Mouse (Mus musculus): ENCODE results near the gene Vav3. TPM values are rescaled to one million over a fixed set of nuclear protein-coding genes. Genes with fewer than 3 reads are reported as not detected.

Vav3 gene
- total and polyA plus RNA-seq, 2 experiments from 2014 or later = 9.2 to 11.6 TPM

- Histone ChIP-seq H3K9me3 (ENCODE audit: low read length) (no peaks in the 10 kb centered on the region), H3K36me3 (ENCODE audit: insufficient read depth, low read length) (no peaks in the 10 kb centered on the region), H3K4me2 (ENCODE audit: low read depth, low read length, poor library complexity, severe bottlenecking) (no peak overlapping the region), H3K27me3 (ENCODE audit: insufficient read depth, low read length) (no peaks in the 10 kb centered on the region), H3K4me3 (ENCODE audit: low read depth, low read length) (no peak overlapping the region), H3K4me1 (ENCODE audit: insufficient read depth, low read length) (no peaks in the 10 kb centered on the region), H3K9ac (replicated peaks; ENCODE audit: low read length, poor library complexity, severe bottlenecking) (no peak overlapping the region), H3K27ac (ENCODE audit: low read depth, low read length) (no peak overlapping the region)
- 93% methylated on average over 3 of the region's 3 CpGs for WGBS
- ATAC-seq (ENCODE audit: low FRiP score) (no peak), DNase-seq (ENCODE audit: low spot score) (no peak)
- no peak for TF ChIP-seq CTCF (IDR thresholded peaks at IDR 0.05)
Measured at GRCm38 (mm10) chr3:109578347-109578746, 237.9 kb downstream of the Vav3 start.

DNA sequence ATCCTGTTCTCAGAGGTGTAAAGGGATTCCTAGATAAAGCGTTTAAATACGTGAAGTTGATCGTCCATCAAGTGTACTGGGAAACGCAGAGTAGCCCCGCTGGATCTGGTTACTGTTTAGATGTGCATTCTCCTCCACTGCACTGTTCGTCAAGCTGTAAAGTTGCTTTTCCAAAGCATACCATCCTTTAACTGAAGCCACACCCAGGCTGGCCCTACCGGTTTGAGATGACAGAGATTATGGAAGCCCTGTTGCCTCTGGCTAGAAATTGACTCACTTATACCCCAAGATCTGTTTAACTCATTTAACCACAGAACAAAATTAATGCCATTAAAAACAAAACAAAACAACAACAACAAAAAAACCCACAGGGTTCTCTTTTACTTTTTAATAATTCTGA is 238.5 kb downstream of the Vav3 start:
- no peak overlapping the region for H3K27ac ChIP-seq (ENCODE audit: low read depth, low read length)
- WGBS = 93% methylated on average over 7 of the region's 7 CpGs
- no peaks in the 10 kb centered on the region for H3K9me3 ChIP-seq (ENCODE audit: low read length)
- no peak for ATAC-seq (ENCODE audit: low FRiP score)
- no peak for TF ChIP-seq CTCF (IDR thresholded peaks at IDR 0.05)
- H3K4me1 ChIP-seq (ENCODE audit: insufficient read depth, low read length) = no peaks in the 10 kb centered on the region
- H3K4me3 ChIP-seq (ENCODE audit: low read depth, low read length) = no peak overlapping the region
- H3K9ac ChIP-seq (replicated peaks; ENCODE audit: low read length, poor library complexity, severe bottlenecking) = no peak overlapping the region
- no peak overlapping the region for H3K4me2 ChIP-seq (ENCODE audit: low read depth, low read length, poor library complexity, severe bottlenecking)
- H3K36me3 ChIP-seq (ENCODE audit: insufficient read depth, low read length) = no peaks in the 10 kb centered on the region
- no peak for DNase-seq (ENCODE audit: low spot score)
- H3K27me3 ChIP-seq (ENCODE audit: insufficient read depth, low read length) = no peaks in the 10 kb centered on the region

GRCm38 (mm10) chr3:109585946-109586345 is 245.5 kb downstream of the Vav3 start:
- DNase-seq (ENCODE audit: low spot score) (no peak), ATAC-seq (ENCODE audit: low FRiP score) (no peak)
- no peaks in the 10 kb centered on the region for H3K4me1 ChIP-seq (ENCODE audit: insufficient read depth, low read length)
- H3K4me2 ChIP-seq (ENCODE audit: low read depth, low read length, poor library complexity, severe bottlenecking) = no peak overlapping the region
- no peaks in the 10 kb centered on the region for H3K9me3 ChIP-seq (ENCODE audit: low read length)
- no peaks in the 10 kb centered on the region for H3K36me3 ChIP-seq (ENCODE audit: insufficient read depth, low read length)
- H3K27ac ChIP-seq (ENCODE audit: low read depth, low read length) = no peak overlapping the region
- no peak for TF ChIP-seq CTCF (IDR thresholded peaks at IDR 0.05)
- no peaks in the 10 kb centered on the region for H3K27me3 ChIP-seq (ENCODE audit: insufficient read depth, low read length)
- no peak overlapping the region for H3K9ac ChIP-seq (replicated peaks; ENCODE audit: low read length, poor library complexity, severe bottlenecking)
- H3K4me3 ChIP-seq (ENCODE audit: low read depth, low read length) = no peak overlapping the region

- WGBS = 67% methylated on average over 6 of the region's 6 CpGs
- ATAC-seq (ENCODE audit: low FRiP score) = no peak
- TF ChIP-seq CTCF (IDR thresholded peaks at IDR 0.05) = no peak
Measured at GRCm38 (mm10) chr3:109592970-109593369, 252.5 kb downstream of the Vav3 start.

DNA sequence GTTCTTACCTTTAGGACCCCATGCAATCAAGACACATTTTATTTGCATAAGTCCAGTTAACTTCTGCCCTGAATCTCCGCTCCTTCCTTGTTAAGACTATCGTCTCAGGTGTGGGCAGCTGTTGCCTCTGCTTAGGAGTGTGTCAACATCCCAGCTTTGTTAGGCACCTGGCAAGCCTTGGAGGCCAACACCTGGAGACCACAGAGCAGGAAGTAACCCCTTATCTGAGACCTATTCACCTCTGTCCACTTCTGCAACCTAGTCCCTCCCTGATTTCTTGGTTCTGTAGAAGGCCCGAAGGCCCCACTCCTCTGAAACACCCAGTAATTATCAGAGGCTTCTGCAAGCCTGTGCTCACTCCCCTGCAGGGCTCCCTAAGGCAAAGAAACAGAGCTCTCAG is 255.6 kb downstream of the Vav3 start:
- no peak for TF ChIP-seq CTCF (IDR thresholded peaks at IDR 0.05)
- Histone ChIP-seq H3K27ac (ENCODE audit: low read depth, low read length) (no peak overlapping the region), H3K4me2 (ENCODE audit: low read depth, low read length, poor library complexity, severe bottlenecking) (no peak overlapping the region), H3K4me1 (ENCODE audit: insufficient read depth, low read length) (no peaks in the 10 kb centered on the region), H3K9me3 (ENCODE audit: low read length) (no peaks in the 10 kb centered on the region), H3K4me3 (ENCODE audit: low read depth, low read length) (no peak overlapping the region), H3K36me3 (ENCODE audit: insufficient read depth, low read length) (no peaks in the 10 kb centered on the region), H3K9ac (replicated peaks; ENCODE audit: low read length, poor library complexity, severe bottlenecking) (no peak overlapping the region), H3K27me3 (ENCODE audit: insufficient read depth, low read length) (no peaks in the 10 kb centered on the region)
- ATAC-seq (ENCODE audit: low FRiP score) (no peak), DNase-seq (ENCODE audit: low spot score) (no peak)
- 82% methylated on average over 3 of the region's 3 CpGs for WGBS

More at GRCm38 (mm10) chr3:109592970-109593369, 252.5 kb downstream of the Vav3 start:
- Histone ChIP-seq H3K4me2 (ENCODE audit: low read depth, low read length, poor library complexity, severe bottlenecking) (no peak overlapping the region), H3K36me3 (ENCODE audit: insufficient read depth, low read length) (no peaks in the 10 kb centered on the region), H3K4me1 (ENCODE audit: insufficient read depth, low read length) (no peaks in the 10 kb centered on the region), H3K27me3 (ENCODE audit: insufficient read depth, low read length) (no peaks in the 10 kb centered on the region), H3K27ac (ENCODE audit: low read depth, low read length) (no peak overlapping the region), H3K9me3 (ENCODE audit: low read length) (no peaks in the 10 kb centered on the region), H3K4me3 (ENCODE audit: low read depth, low read length) (no peak overlapping the region), H3K9ac (replicated peaks; ENCODE audit: low read length, poor library complexity, severe bottlenecking) (no peak overlapping the region)
- no peak for DNase-seq (ENCODE audit: low spot score)

DNA sequence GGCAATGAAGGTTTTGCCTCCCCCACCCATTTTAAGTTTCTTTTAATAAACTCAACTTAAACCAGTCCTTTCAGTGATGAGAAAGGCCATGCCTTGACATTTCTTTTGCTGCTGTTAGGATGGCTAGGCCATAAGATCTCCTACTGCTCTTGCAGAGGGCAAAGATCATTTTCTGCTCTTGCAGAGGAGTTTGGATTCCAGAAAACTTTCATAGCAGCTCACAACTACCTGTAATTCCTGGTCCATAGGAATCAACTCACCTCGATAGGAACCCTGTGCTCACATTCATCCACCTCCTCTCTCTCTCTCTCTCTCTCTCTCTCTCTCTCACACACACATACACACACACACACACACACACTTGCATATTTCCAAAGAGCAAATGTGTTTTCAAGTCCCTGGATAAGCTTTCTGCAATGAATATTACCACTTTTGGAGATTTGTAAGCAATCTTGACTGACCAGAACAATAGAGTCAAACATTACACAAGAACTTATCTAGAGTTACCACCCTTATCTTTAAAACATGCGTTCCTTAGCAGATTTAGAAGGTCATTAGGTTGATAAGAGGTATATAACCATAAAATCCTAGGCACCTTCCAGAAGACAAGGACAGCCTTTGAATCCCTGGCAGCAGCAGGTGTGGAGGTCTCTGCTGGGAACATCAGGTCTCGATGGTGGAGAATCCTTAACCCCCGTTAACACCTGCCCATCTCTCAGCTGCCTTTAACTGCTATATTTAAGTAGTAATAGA is 260.4 kb downstream of the Vav3 start:
- no peaks in the 10 kb centered on the region for H3K9me3 ChIP-seq (ENCODE audit: low read length)
- H3K27me3 ChIP-seq (ENCODE audit: insufficient read depth, low read length) = no peaks in the 10 kb centered on the region
- no peaks in the 10 kb centered on the region for H3K36me3 ChIP-seq (ENCODE audit: insufficient read depth, low read length)
- no peak overlapping the region for H3K27ac ChIP-seq (ENCODE audit: low read depth, low read length)
- no peaks in the 10 kb centered on the region for H3K4me1 ChIP-seq (ENCODE audit: insufficient read depth, low read length)
- no peak overlapping the region for H3K4me2 ChIP-seq (ENCODE audit: low read depth, low read length, poor library complexity, severe bottlenecking)
- WGBS = 92% methylated on average over 4 of the region's 4 CpGs
- H3K4me3 ChIP-seq (ENCODE audit: low read depth, low read length) = no peak overlapping the region
- no peak for TF ChIP-seq CTCF (IDR thresholded peaks at IDR 0.05)
- DNase-seq (ENCODE audit: low spot score) (no peak), ATAC-seq (ENCODE audit: low FRiP score) (no peak)
- no peak overlapping the region for H3K9ac ChIP-seq (replicated peaks; ENCODE audit: low read length, poor library complexity, severe bottlenecking)

All from midbrain, postnatal 0 days (tissue).